Mouse (Mus musculus): ENCODE data around the gene Atp10b. TPM values are rescaled to one million over a fixed set of nuclear protein-coding genes. Genes with fewer than 3 reads are reported as not detected.

The Atp10b gene
- total and polyA plus RNA-seq, 3 experiments, result not detected

DNA sequence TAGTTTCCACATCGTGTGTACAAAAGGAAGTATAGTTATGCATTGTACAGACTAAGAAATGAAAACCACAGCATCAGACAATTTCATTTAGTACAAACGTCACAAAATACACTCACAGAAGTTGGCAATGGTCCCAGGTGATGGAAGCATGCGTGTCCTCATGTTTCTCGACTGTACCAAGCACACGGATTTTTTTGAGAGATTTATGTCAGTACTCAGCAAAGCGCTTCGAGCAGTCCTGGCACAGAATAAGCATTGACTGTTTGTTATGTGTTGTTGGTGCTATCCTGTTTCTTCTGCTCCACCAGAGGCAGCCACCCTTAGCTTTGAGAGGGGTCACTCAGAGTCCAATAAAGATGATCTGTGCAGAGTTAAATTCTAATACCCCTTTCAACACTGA lies 108.1 kb downstream of the Atp10b start:
- H3K4me3 ChIP-seq (replicated peaks in 1 of 3; ENCODE audit: low read depth in 2 of 3, low read length in 2 of 3, poor library complexity in 1 of 3), result no peak overlapping the region
- no peaks in the 10 kb centered on the region for H3K4me1 ChIP-seq (ENCODE audit: control insufficient read depth in 1 of 2, insufficient read depth in 2 of 2)
- no peak overlapping the region for H3K4me2 ChIP-seq (ENCODE audit: insufficient read depth, low read depth, poor library complexity, severe bottlenecking)
- dilution Hi-C loops (cut with MboI; ENCODE audit: extremely low pct_ligation_motif_present, extremely low pct_unique_long_range_greater_than_20kb, low sequenced_read_pairs), result no loop called here
- H3K9me3 ChIP-seq (replicated peaks; ENCODE audit: low read length), result no peaks in the 10 kb centered on the region
- H3K9ac ChIP-seq (ENCODE audit: insufficient read depth, low read depth), result no peak overlapping the region
- no peak for DNase-seq (ENCODE audit: extremely low read depth)
- in situ Hi-C loops (cut with MboI; ENCODE audit: low pct_ligation_motif_present, low pct_unique_long_range_greater_than_20kb, low sequenced_read_pairs), result no loop called here
- TF ChIP-seq NRF1 (IDR thresholded peaks at IDR 0.05; ENCODE audit: low read depth, low read length) (no peak), USF2 (conservative IDR thresholded peaks at IDR 0.05; ENCODE audit: low read depth, low read length) (no peak), MAFK (IDR thresholded peaks at IDR 0.05; ENCODE audit: insufficient replicate concordance, low read length) (no peak), SMC3 (IDR thresholded peaks at IDR 0.05; ENCODE audit: low read depth, low read length) (no peak), MAZ (IDR thresholded peaks at IDR 0.05; ENCODE audit: low read depth, low read length) (no peak), USF1 (IDR thresholded peaks at IDR 0.05; ENCODE audit: low read depth, low read length) (no peak), RAD21 (IDR thresholded peaks at IDR 0.05; ENCODE audit: low read depth, low read length) (no peak), PAX5 (IDR thresholded peaks at IDR 0.05; ENCODE audit: low read length) (no peak), KAT2A (IDR thresholded peaks at IDR 0.05; ENCODE audit: insufficient replicate concordance, low read length) (no peak)
- no peaks in the 10 kb centered on the region for H3K36me3 ChIP-seq (replicated peaks in 1 of 2; ENCODE audit: control insufficient read depth in 1 of 2, insufficient read depth in 1 of 2, low read length in 1 of 2)
- no peaks in the 10 kb centered on the region for H3K27me3 ChIP-seq (replicated peaks)
- no peak overlapping the region for H3K27ac ChIP-seq (ENCODE audit: insufficient read depth, low read depth)
- no peaks in the 10 kb centered on the region for H3K79me2 ChIP-seq (replicated peaks; ENCODE audit: control insufficient read depth, extremely low read depth, insufficient read depth, poor library complexity, severe bottlenecking)

DNA sequence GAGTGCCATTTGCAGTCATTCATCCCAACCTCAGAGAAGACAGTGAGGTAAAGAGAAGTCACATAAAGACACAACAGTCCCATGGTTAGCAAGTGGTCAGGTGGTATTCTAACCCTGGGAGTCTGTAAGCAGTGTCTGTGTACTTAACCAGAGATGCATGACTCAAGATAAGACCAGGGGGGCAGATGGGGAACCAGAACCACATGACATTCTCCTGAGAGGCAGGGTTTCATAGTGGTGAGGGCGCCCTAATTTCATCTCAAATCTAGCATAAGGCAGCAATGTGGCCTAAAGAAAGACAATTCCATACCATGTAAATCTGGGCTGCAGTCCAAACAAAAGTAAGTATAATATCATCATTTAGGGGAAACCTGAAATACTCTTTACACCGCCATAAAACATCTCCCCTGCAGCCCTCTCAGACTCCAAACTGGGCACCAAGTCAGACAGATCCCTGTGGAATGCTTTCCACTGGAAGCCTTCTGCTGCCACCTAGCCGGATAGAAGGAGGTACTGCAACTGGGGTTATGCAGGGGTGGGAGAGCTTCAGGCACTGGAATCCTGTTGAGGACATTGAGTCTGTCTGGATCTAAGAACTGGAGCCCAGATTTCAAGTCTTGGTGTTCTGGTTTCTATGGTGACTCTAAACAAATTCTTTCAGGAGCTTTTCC lies 114.0 kb downstream of the Atp10b start:
- H3K9me3 ChIP-seq (replicated peaks; ENCODE audit: low read length), result no peaks in the 10 kb centered on the region
- H3K36me3 ChIP-seq (replicated peaks in 1 of 2; ENCODE audit: control insufficient read depth in 1 of 2, insufficient read depth in 1 of 2, low read length in 1 of 2), result no peaks in the 10 kb centered on the region
- in situ Hi-C loops (cut with MboI; ENCODE audit: low pct_ligation_motif_present, low pct_unique_long_range_greater_than_20kb, low sequenced_read_pairs) (loop anchor here (5.0 kb wide), 1 partner anchor 51 kb away; no protein-coding TSS in a partner anchor), dilution Hi-C loops (cut with MboI; ENCODE audit: extremely low pct_ligation_motif_present, extremely low pct_unique_long_range_greater_than_20kb, low sequenced_read_pairs) (no loop called here)
- TF ChIP-seq ZC3H11A (IDR thresholded peaks at IDR 0.05; ENCODE audit: low read depth, low read length) (peak; percentile 77), CHD1 (IDR thresholded peaks at IDR 0.05; ENCODE audit: low read depth, low read length) (no peak), MAZ (IDR thresholded peaks at IDR 0.05; ENCODE audit: low read depth, low read length) (0 out of 2 replicates have a peak, but pooled peaks have one; percentile 72), E2F4 (IDR thresholded peaks at IDR 0.05; ENCODE audit: insufficient replicate concordance, low read depth, low read length) (no peak), SMC3 (IDR thresholded peaks at IDR 0.05; ENCODE audit: low read depth, low read length) (peak; percentile 96), SIN3A (IDR thresholded peaks at IDR 0.05; ENCODE audit: low read length) (peak; percentile 42; the same call in 1 of the 2 replicates), MEF2A (IDR thresholded peaks at IDR 0.05; ENCODE audit: borderline replicate concordance, low read depth, low read length) (0 out of 2 replicates have a peak, but pooled peaks have one; percentile 33), IRF4 (IDR thresholded peaks at IDR 0.05; ENCODE audit: low read depth, low read length) (peak; percentile 56), CTCF (conservative IDR thresholded peaks at IDR 0.05 in 1 of 2, IDR thresholded peaks at IDR 0.05 in 1 of 2; ENCODE audit: low read depth in 2 of 2, low read length in 2 of 2) (peak; percentile 93 to 96), NELFE (IDR thresholded peaks at IDR 0.05; ENCODE audit: low read depth, low read length) (peak; percentile 63), RAD21 (IDR thresholded peaks at IDR 0.05; ENCODE audit: low read depth, low read length) (peak; percentile 96), USF1 (IDR thresholded peaks at IDR 0.05; ENCODE audit: low read depth, low read length) (no peak), EP300 (IDR thresholded peaks at IDR 0.05; ENCODE audit: low read length) (no peak), ELF1 (IDR thresholded peaks at IDR 0.05; ENCODE audit: low read depth, low read length) (0 out of 2 replicates have a peak, but pooled peaks have one; percentile 21)
- peak; percentile 58 for DNase-seq (ENCODE audit: extremely low read depth)
- no peaks in the 10 kb centered on the region for H3K27me3 ChIP-seq (replicated peaks)
- H3K9ac ChIP-seq (ENCODE audit: insufficient read depth, low read depth), result no peak overlapping the region
- H3K4me3 ChIP-seq (replicated peaks in 1 of 3; ENCODE audit: low read depth in 2 of 3, low read length in 2 of 3, poor library complexity in 1 of 3), result no peak overlapping the region
- no peaks in the 10 kb centered on the region for H3K79me2 ChIP-seq (replicated peaks; ENCODE audit: control insufficient read depth, extremely low read depth, insufficient read depth, poor library complexity, severe bottlenecking)
- no peak overlapping the region for H3K4me2 ChIP-seq (ENCODE audit: insufficient read depth, low read depth, poor library complexity, severe bottlenecking)
- H3K4me1 ChIP-seq (ENCODE audit: control insufficient read depth in 1 of 2, insufficient read depth in 2 of 2), result no peaks in the 10 kb centered on the region
- no peak overlapping the region for H3K27ac ChIP-seq (ENCODE audit: insufficient read depth, low read depth)
